Mouse (Mus musculus): Measurements from ENCODE around the gene Tepp.

DNA sequence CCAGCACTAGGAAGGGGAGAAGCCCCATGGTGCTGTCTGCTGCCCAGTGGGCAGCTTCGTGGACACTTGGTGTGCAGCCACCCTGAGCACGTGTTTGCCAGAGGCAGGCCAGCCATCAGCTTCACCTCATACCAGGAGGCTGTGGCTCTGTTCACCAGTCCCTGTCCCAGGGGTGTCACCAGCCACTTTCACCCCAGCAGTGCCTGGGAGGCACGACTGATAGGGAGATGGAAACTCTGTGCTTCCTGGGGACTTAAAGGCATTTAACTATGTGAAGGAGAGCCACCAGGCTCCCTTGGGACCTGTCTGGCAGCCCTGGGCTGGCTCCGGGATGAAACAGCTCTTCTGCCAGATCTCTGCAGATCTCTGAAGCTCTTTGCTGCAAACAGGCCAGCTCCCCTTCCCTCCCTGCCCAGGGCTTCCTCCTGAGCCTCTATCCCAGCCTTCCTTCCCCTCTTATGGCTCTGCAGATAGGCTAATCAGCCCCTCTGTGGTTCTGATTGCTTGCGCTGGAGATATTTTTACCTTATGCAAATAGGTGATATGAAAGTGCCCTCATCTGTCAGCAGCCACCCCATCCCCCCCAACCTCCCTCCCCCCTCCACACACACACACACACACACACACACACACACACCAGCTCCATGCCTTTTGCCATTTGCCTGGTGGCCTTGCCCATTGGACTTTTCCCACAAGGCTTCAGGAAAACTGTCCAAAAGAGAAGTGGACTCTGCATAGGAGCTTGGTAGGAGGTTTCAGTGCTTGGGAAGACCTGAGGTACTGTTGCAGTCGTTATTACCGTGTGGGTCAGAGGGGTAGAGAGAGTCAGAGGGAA, 50.0 kb downstream of the Tepp start:
- TF ChIP-seq EP300 (IDR thresholded peaks at IDR 0.05; ENCODE audit: insufficient read depth, low read depth, low read length) = no peak
- no peak for TF ChIP-seq CTCF (IDR thresholded peaks at IDR 0.05; ENCODE audit: low read depth, low read length)

Measured in ES-Bruce4 (cell line).